ENCODE assay signal across 4 mouse cellular contexts in the genomic region with DNA sequence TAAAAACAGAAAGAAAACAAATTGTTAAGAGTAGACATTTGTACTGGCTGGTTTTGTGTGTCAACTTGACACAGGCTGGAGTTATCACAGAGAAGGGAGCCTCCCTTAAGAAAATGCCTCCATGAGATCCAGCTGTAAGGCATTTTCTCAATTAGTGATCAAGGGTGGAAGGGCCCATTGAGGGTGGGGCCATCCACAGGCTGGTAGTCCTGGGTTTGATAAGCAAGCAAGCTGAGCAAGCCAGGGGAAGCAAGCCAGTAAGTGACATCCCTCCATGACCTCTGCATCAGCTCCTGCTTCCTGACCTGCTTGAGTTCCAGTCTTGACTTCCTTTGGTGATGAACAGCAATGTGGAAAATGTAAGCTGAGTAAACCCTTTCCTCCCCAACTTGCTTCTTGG. TPM values are rescaled to one million over a fixed set of nuclear protein-coding genes. Genes with fewer than 3 reads are reported as not detected.
"Had no signal": no experiment of that assay in that cellular context is flagged by ENCODE, and none has a peak within 500 bp of the region (broad histone marks: within the 10 kb centered on the region; RNA-seq: fewer than 3 reads in every experiment).

No protein-coding gene starts in this region.

RNA-seq across cellular contexts. Expression of gene Pdzrn4, which starts 48.2 kb away (rescaled TPM):
- total RNA-seq: megakaryocyte, adult 5-6 weeks; megakaryocyte-erythroid progenitor cell, adult 5-6 weeks; monocyte, adult 5-6 weeks; neutrophil, adult 5-6 weeks had no signal
